Comparison of ENCODE assay signal across 16 mouse cellular contexts in genomic region chr5:98650345-98650744, GRCm38 (mm10).
A peak's percentile ranks its signal among the peaks of the same experiment; 100 is the strongest.
DNase-seq lines count a peak whose midpoint lies in the region; ATAC-seq and TF ChIP-seq lines count a peak whose summit lies in the region.
"Had no signal": no experiment of that assay in that cellular context is flagged by ENCODE, and none has a peak within 500 bp of the region (broad histone marks: within the 10 kb centered on the region; RNA-seq: fewer than 3 reads in every experiment).

No protein-coding gene starts in this region.

- TF ChIP-seq POLR2A in brain, embryonic 14.5 days (IDR thresholded peaks at IDR 0.05; ENCODE audit: borderline replicate concordance, extremely low read depth, insufficient read depth, insufficient read length, poor library complexity, severe bottlenecking) = no peak

- no peak overlapping the region for H3K4me3 ChIP-seq in forebrain, postnatal 0 days (ENCODE audit: low read depth, low read length)
- no peak overlapping the region for H3K4me3 ChIP-seq in forebrain, embryonic 15.5 days
- H3K4me3 ChIP-seq: embryonic facial prominence, embryonic 10.5 days; heart, embryonic 12.5 days; hindbrain, embryonic 10.5 days had no signal

- H3K4me2 ChIP-seq in forebrain, postnatal 0 days (ENCODE audit: low read depth) = no peak overlapping the region
- H3K4me2 ChIP-seq in forebrain, embryonic 15.5 days (replicated peaks) = no peak overlapping the region
- H3K4me2 ChIP-seq: heart, embryonic 12.5 days; hindbrain, embryonic 14.5 days had no signal

- ATAC-seq in forebrain, postnatal 0 days = peak; percentile 77
- no peak for ATAC-seq in forebrain, embryonic 15.5 days (replicated peaks)
- ATAC-seq: forebrain, embryonic 16.5 days had no signal

- H3K4me1 ChIP-seq in forebrain, postnatal 0 days (ENCODE audit: insufficient read depth) = no peaks in the 10 kb centered on the region
- H3K4me1 ChIP-seq in forebrain, embryonic 15.5 days = no peaks in the 10 kb centered on the region
- H3K4me1 ChIP-seq: embryonic facial prominence, embryonic 10.5 days; heart, embryonic 12.5 days; hindbrain, embryonic 10.5 days had no signal

- H3K36me3 ChIP-seq in forebrain, postnatal 0 days (ENCODE audit: insufficient read depth) = no peaks in the 10 kb centered on the region
- H3K36me3 ChIP-seq in forebrain, embryonic 15.5 days = no peaks in the 10 kb centered on the region
- H3K36me3 ChIP-seq: embryonic facial prominence, embryonic 10.5 days; heart, embryonic 12.5 days; hindbrain, embryonic 10.5 days had no signal

- no peaks in the 10 kb centered on the region for H3K27me3 ChIP-seq in forebrain, postnatal 0 days (ENCODE audit: insufficient read depth, low read length)
- no peaks in the 10 kb centered on the region for H3K27me3 ChIP-seq in forebrain, embryonic 15.5 days
- H3K27me3 ChIP-seq: heart, embryonic 12.5 days had no signal

- DNase-seq in forebrain, postnatal 0 days = peak; percentile 42
- DNase-seq in layer of hippocampus, adult 9-11 months = peak; percentile 4
- DNase-seq in layer of hippocampus, postnatal 25 days (ENCODE audit: extremely low spot score in 1 of 2, low spot score in 1 of 2) = no peak
- DNase-seq in left cerebral cortex, postnatal 25 days (ENCODE audit: low spot score in 2 of 2) = peak; percentile 8 to 45
- no peak for DNase-seq in left cerebral cortex, adult 18-20 months (ENCODE audit: low spot score in 2 of 2)
- peak; percentile 25 for DNase-seq in brain, embryonic 14.5 days (ENCODE audit: low read depth)
- DNase-seq in heart, adult 11 months = no peak
- DNase-seq: adrenal gland, postnatal 10 days; cerebellum, adult 2 months; gastrocnemius, postnatal 14 days had no signal

- no peaks in the 10 kb centered on the region for H3K9me3 ChIP-seq in forebrain, postnatal 0 days (ENCODE audit: low read length)
- no peaks in the 10 kb centered on the region for H3K9me3 ChIP-seq in forebrain, embryonic 15.5 days
- H3K9me3 ChIP-seq: embryonic facial prominence, embryonic 10.5 days; hindbrain, embryonic 10.5 days had no signal

- H3K27ac ChIP-seq in forebrain, postnatal 0 days (ENCODE audit: low read depth, low read length) = no peak overlapping the region
- H3K27ac ChIP-seq in forebrain, embryonic 15.5 days (replicated peaks) = no peak overlapping the region
- H3K27ac ChIP-seq: embryonic facial prominence, embryonic 10.5 days; hindbrain, embryonic 10.5 days; hindbrain, embryonic 14.5 days had no signal

- intact Hi-C loops in left cerebral cortex, postnatal 25 days (cut with DNase I) = no loop called here

- no peak for TF ChIP-seq CTCF in forebrain, postnatal 0 days (IDR thresholded peaks at IDR 0.05; ENCODE audit: low read depth)
- TF ChIP-seq CTCF in brain, embryonic 14.5 days (IDR thresholded peaks at IDR 0.05; ENCODE audit: borderline replicate concordance, extremely low read depth, insufficient read depth, insufficient read length) = no peak

- no peak overlapping the region for H3K9ac ChIP-seq in forebrain, postnatal 0 days
- H3K9ac ChIP-seq in forebrain, embryonic 15.5 days (replicated peaks) = no peak overlapping the region
- H3K9ac ChIP-seq: heart, embryonic 12.5 days; hindbrain, embryonic 14.5 days had no signal

Comparison
In these comparisons a context has a peak if more than half of its experiments do, and no peak if none do; other contexts are left out.
1. DNase-seq: peak in forebrain, postnatal 0 days (single experiment), layer of hippocampus, adult 9-11 months (single experiment), left cerebral cortex, postnatal 25 days (2 of 2) and brain, embryonic 14.5 days (single experiment); none in layer of hippocampus, postnatal 25 days (0 of 2), left cerebral cortex, adult 18-20 months (0 of 2) and heart, adult 11 months (single experiment).